Mouse (Mus musculus): Measurements from ENCODE around the gene Dnm3. TPM values are rescaled to one million over a fixed set of nuclear protein-coding genes. Genes with fewer than 3 reads are reported as not detected.
"Not testable (repeated sequence)": the region's sequence is repeated elsewhere in the genome, so short reads cannot be mapped to it uniquely, and the experiment has no call there.

Gene Dnm3
- polyA plus RNA-seq, 2 experiments from 2014 or later = 1.3 to 2.6 TPM

DNA sequence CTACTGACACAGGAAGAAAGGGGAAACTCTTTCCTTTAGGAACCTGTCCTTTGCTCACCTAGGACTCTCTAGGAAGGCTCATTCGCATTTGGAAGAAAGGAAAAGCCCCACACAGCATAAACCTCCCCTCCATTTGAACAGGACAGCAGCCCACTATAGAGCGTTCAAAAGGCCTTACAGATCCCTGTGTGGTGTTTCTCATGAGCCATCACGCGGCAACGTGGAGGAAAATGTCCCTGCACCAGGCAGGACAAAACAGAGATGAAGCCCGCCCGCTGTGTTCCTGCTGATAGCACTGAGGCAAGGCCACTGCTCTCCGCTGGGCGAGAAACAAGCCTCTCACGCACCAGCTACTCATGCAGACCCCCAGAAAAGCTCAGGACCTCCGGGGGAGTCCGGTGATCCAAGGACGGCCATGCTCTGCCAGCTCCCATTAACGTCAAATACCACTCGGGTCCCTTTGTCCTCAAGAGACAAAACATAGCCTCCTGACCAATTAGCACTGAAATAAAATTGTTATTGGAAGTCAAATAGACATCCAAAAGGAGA is 51.8 kb downstream of the Dnm3 start:
- ATAC-seq = no peak

DNA sequence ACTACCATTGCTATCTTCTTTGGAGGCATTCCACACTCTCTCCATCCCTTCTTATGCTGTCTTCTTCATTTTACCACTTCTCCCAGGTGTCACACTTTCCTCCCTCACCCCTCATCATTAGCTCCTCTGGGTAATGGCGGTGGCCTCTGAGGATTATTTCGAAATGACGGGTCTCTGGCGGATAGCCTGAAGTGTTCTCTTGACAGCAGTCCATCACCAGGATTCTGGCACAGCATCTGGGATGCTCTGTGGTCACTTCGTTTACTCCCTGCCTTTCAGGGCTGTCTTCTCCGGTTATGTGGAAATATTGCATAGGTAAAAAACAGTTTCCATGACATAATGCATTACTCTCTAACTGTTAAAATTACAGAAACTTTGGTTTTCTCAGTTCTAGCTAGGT is 55.0 kb downstream of the Dnm3 start:
- ATAC-seq = no peak

DNA sequence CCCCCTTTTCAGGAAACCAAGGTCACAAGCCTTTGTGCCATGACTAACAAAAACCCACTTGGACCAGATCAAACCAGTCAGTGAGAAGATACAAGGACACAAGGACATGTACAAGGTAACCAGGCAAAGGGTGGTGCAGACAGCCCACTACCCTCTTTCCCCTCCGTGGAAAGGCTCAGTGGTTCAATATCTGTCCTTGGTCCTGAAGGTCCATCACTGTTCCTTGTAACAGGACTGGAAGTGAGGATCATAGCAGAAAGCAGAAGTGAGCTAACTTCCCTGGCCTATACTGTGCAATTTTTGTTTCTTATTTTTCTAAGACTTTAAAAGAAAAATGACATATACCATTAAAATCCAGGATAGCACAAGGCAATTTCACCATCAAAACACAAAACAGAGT is 64.0 kb downstream of the Dnm3 start:
- no peak for ATAC-seq

GRCm38 (mm10) chr1:162412787-162413429 is 64.9 kb downstream of the Dnm3 start:
- no peak for ATAC-seq

DNA sequence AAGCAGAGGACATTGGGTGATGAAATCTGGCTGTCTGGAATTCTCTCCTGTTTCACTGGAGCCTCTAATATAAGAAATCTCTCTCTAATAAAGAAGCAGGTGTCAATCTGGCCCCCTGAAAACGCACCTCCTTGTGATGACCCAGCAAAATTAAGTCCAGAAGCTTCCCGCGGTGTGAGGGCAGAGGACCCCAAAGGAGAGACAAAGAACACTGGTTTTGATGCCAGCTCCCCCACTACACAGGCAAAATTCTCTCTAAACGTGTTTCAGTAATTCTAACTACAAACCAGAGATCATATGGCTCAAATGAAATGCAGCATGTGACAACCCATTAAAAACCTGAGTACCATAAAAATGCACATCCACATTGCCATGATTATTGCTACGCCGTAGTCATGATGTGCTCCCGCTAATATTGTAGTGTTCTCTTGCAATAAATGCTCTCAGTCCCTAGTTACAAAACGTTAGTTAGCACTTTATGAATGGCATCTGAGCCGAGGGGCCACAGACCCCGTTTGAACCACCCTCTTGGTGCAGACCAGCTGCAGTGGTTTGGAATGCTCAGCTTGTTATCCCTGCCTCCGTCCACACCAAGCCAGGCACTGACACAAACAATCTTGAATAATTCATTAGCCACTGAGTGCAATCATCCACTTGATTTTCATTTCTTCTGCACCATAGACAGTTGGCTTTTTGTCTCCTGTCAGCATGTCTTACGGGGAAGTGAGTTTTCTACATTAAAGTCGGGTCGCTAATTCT is 67.4 kb downstream of the Dnm3 start:
- no peak for ATAC-seq

- no peak for ATAC-seq
Measured at GRCm38 (mm10) chr1:162394549-162394948, 83.3 kb downstream of the Dnm3 start.

DNA sequence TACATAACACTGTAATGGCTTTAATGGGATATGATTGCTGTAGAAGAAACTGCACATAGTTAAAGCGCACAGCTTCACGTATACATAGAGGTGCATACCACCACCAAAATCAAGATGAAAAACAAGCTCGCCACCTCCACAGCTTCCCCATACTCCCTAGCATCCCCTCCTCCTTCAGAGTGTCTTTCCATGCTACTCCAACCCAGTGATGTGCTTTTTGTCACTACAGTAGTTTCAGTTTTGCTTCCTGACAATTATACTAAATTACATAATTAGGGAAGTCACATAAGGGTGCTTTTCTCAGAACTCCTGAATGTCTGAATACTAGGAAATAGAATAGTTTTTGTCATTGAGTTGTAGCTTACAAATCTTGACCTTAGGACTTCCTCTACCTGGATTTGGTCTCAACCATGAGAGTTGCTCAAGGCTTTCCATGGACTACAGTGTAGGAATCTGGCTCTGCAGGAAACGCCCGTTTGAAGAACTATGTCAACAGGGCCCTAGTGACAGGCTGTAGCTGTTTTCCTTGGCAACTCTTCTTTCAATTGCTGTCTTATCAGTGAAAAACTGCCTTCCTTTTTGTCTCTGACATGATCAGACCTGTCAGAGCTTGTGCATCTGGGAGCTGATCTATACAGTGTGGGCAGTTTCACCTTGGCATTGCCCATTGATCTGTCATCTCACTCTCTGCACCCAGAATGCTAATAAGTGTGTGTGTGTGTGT is 89.2 kb downstream of the Dnm3 start:
- no peak for ATAC-seq

DNA sequence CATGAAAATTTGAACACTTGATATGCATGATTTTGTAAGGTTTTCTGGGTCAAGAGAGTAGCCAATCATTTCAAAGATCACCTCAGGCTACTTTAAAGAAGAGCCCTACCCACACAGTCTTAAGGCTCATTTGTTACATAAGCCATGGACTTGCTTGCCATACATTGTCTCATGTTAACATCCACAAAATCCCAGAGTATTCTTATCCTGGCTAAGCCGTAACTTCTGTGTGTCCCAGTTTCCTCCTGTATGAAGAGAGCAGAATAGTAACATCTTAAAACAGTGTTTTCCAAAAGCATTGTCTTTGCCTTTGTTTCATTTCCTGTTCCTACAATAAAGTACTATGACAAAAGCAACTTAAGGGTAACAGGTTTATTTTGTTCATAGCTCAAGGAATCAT is 104.8 kb downstream of the Dnm3 start:
- ATAC-seq = not testable (repeated sequence)

- ATAC-seq = no peak
Measured at GRCm38 (mm10) chr1:162369726-162370125, 108.1 kb downstream of the Dnm3 start.

DNA sequence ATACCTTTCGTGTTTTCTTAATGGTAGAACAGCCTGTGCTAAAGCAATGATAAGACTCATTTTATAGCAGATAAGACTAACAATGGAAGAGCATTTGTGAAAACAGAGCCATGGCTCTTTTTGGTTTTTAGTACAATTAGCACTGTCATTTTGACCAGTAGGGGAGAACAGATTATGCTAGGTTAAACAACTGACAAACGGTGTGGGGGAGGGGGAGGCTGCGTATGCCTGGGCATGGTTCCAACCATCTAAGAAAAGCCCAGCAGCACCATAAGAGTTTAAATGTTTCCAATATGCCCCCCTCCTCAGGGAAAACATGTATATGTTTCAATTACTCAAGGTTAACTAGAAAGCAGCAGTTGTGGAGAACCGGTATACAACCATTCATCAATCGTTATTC is 115.9 kb downstream of the Dnm3 start:
- no peak for ATAC-seq

DNA sequence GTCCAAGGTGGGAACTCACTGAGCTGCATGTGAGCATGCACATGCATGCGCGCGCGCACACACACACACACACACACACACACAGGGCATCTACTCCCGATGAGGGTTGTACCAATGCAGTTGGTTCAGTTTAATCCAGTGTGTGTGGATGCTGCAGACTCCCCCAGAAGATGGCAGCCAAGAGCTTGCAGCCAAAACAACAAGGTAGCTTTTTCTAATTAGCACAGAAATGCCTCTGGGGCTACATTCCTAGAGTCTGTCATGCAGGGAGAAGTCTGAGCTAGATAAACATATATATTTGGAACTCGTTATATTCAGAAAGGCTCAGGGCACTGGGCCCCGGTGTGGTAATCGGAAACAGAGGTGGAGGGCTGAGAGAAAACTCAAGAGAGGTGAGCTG is 118.6 kb downstream of the Dnm3 start:
- no peak for ATAC-seq

DNA sequence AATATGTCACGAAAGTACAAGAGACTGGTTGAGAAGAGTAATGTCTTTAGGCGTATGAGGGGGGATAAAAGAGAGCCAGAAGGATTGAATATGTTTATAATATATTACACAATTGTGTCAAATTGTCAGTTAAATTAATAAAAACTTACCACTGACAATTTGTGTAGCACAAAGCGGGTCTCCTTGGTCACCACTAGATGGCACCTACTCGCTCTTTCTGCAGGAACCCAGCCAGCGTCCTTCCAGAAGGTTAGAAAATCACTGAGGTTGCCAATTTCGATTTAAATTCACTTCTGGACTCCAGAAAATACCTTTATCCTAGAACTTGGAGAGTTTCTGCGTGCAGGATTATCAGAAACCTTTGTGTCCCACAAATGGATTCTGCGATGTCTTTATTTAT is 119.8 kb downstream of the Dnm3 start:
- ATAC-seq = no peak

DNA sequence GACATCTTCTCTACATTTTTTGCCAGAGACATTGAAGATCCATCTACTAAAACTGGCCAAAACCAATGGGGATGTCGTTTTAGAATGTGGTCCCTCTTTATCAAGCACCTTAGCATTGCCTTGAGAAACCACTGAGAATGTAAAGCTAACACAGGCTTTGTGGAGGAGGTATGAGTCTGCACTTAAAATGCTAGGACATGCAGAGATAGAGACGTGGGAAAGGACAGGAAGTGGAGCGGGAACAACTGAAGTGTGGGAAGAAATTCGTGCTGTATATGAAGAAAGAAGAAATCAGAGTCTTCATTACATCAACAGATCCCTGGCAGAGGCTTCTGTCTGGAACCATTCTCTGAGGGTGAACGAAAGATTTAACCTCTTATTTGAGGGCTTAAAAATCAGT is 121.4 kb downstream of the Dnm3 start:
- no peak for ATAC-seq

DNA sequence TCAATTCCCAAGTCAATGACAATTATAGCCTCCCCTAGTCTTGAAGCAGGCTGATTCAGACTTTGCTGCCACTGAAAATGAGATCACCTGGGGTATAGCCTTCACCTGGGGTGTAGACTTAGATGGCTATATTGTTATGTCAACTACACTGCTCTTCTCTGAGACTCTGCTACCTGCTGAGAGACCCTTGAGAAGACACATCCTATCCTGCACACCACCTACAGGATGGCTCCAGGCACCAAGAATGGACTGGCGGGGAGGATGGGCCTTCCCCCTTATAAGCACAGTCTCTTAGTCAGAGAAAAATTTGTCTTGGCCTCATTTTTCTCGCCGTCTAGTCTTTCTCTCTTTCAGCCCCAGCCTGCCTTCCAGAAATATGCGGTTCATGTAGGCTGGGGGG is 123.1 kb downstream of the Dnm3 start:
- no peak for ATAC-seq

- ATAC-seq = no peak
Measured at GRCm38 (mm10) chr1:162353831-162354230, 124.0 kb downstream of the Dnm3 start.

- ATAC-seq = no peak
Measured at GRCm38 (mm10) chr1:162349306-162349705, 128.5 kb downstream of the Dnm3 start.

- ATAC-seq = no peak
Measured at GRCm38 (mm10) chr1:162346456-162347011, 131.3 kb downstream of the Dnm3 start.

- ATAC-seq = no peak
Measured at GRCm38 (mm10) chr1:162337170-162337569, 140.7 kb downstream of the Dnm3 start.

- no peak for ATAC-seq
Measured at GRCm38 (mm10) chr1:162336640-162337039, 141.2 kb downstream of the Dnm3 start.

- no peak for ATAC-seq
Measured at GRCm38 (mm10) chr1:162336224-162336623, 141.6 kb downstream of the Dnm3 start.

DNA sequence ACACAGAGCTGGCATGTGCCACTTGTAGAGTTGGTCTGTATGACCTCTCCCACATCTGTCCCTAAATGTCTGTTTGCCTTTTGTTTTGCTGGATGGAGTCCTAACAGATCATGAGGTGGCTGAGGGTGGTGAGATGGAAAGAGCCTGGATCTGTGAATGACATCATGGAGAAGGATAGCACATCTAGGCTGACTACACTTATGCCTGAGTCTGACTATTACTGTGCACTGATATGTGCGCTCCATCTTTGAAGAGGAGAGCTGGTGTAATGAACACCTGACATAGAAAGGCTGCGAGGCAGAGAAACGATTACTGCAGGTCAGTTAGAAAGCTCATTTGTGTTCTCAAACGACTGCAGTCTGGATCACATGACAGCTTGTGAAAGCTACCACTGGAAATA is 149.2 kb downstream of the Dnm3 start:
- no peak for ATAC-seq

DNA sequence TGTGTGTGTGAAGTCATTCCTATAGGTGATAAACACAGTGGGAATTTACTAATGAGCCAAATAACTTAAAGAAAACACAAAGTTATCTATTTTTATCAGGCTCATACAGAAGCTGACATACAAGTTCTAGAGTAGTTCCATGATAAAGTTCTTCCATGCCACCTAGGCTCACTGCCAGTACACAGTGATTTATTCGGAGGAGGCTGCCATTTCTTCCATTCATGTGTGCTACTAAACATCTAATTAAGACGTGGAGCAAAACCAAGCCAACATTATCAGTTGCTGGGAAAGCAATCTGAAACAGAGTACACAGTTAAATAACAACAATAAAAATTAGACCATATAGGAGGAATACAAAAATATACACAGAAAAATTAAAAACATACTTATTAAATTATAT is 150.2 kb downstream of the Dnm3 start:
- ATAC-seq = no peak

DNA sequence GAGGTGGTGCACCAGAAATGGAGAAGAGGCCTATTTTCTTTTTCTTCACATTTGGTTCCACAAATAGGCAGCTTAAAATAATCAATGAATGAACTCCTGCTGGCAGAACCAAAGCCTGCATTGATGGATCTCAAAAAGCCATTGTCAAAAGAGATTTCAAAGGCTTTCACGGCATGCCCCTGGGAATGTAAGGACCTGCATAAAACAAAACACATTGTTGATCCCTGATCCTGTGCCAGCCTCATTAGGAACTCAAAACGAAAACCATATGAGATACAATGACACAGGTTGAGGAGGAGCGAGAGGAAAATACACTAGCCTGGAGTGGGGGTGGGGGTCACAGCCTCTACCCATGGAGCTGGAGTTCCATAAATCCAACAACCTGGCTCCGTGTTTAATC is 153.4 kb downstream of the Dnm3 start:
- no peak for ATAC-seq
